Mouse (Mus musculus): ENCODE results near the gene Gm6169. TPM values are rescaled to one million over a fixed set of nuclear protein-coding genes. Genes with fewer than 3 reads are reported as not detected.
"Not testable (repeated sequence)": the region's sequence is repeated elsewhere in the genome, so short reads cannot be mapped to it uniquely, and the experiment has no call there.

Gene Gm6169
- polyA plus RNA-seq (2011; ENCODE audit: insufficient read depth, insufficient read length, low read depth, missing spikeins): 165 and 181 TPM in 2 replicates

- no peaks in the 10 kb centered on the region for H3K27me3 ChIP-seq (ENCODE audit: control insufficient read depth, insufficient read depth, low read length, poor library complexity, severe bottlenecking)
- TF ChIP-seq POLR2A (IDR thresholded peaks at IDR 0.05; ENCODE audit: insufficient read depth, low read length): no peak
- TF ChIP-seq CTCF (IDR thresholded peaks at IDR 0.05; ENCODE audit: low read depth, low read length): peak; percentile 47
- TF ChIP-seq EP300 (IDR thresholded peaks at IDR 0.05; ENCODE audit: insufficient read depth, low read depth, low read length): no peak
- H3K4me1 ChIP-seq (ENCODE audit: control insufficient read depth, insufficient read depth, low read length): peaks cover 6% of the 10 kb centered on the region
- no peak within 1 kb of the TSS for H3K9ac ChIP-seq (ENCODE audit: low read depth, poor library complexity, severe bottlenecking)
- H3K9me3 ChIP-seq (replicated peaks; ENCODE audit: control insufficient read depth, insufficient read depth, low read length, poor library complexity, severe bottlenecking): no peaks in the 10 kb centered on the region
- no peak within 1 kb of the TSS for H3K27ac ChIP-seq (ENCODE audit: insufficient read depth, low read length)
- no peak within 1 kb of the TSS for H3K4me3 ChIP-seq (ENCODE audit: low read depth, low read length)
- peaks cover 24% of the 10 kb centered on the region for H3K36me3 ChIP-seq (ENCODE audit: control insufficient read depth, insufficient read depth, low read length, poor library complexity, severe bottlenecking)
Measured at GRCm38 (mm10) chr13:97099187-97099852, at the start of gene Gm6169. Gm6169 (minus strand) TSS chr13:97099237.

- H3K27ac ChIP-seq (ENCODE audit: insufficient read depth, low read length): no peak overlapping the region
- no peak overlapping the region for H3K4me3 ChIP-seq (ENCODE audit: low read depth, low read length)
- no peaks in the 10 kb centered on the region for H3K4me1 ChIP-seq (ENCODE audit: control insufficient read depth, insufficient read depth, low read length)
- H3K27me3 ChIP-seq (ENCODE audit: control insufficient read depth, insufficient read depth, low read length, poor library complexity, severe bottlenecking): no peaks in the 10 kb centered on the region
- TF ChIP-seq EP300 (IDR thresholded peaks at IDR 0.05; ENCODE audit: insufficient read depth, low read depth, low read length) (no peak), POLR2A (IDR thresholded peaks at IDR 0.05; ENCODE audit: insufficient read depth, low read length) (no peak), CTCF (IDR thresholded peaks at IDR 0.05; ENCODE audit: low read depth, low read length) (no peak)
- no peaks in the 10 kb centered on the region for H3K9me3 ChIP-seq (replicated peaks; ENCODE audit: control insufficient read depth, insufficient read depth, low read length, poor library complexity, severe bottlenecking)
- peaks cover 32% of the 10 kb centered on the region for H3K36me3 ChIP-seq (ENCODE audit: control insufficient read depth, insufficient read depth, low read length, poor library complexity, severe bottlenecking)
- H3K9ac ChIP-seq (ENCODE audit: low read depth, poor library complexity, severe bottlenecking): no peak overlapping the region
Measured at GRCm38 (mm10) chr13:97145834-97146233, 46.8 kb upstream of the Gm6169 start.

- TF ChIP-seq EP300 (IDR thresholded peaks at IDR 0.05; ENCODE audit: insufficient read depth, low read depth, low read length) (no peak), POLR2A (IDR thresholded peaks at IDR 0.05; ENCODE audit: insufficient read depth, low read length) (no peak), CTCF (IDR thresholded peaks at IDR 0.05; ENCODE audit: low read depth, low read length) (no peak)
- H3K9ac ChIP-seq (ENCODE audit: low read depth, poor library complexity, severe bottlenecking): no peak overlapping the region
- no peaks in the 10 kb centered on the region for H3K4me1 ChIP-seq (ENCODE audit: control insufficient read depth, insufficient read depth, low read length)
- no peak overlapping the region for H3K27ac ChIP-seq (ENCODE audit: insufficient read depth, low read length)
- peaks cover 21% of the 10 kb centered on the region for H3K36me3 ChIP-seq (ENCODE audit: control insufficient read depth, insufficient read depth, low read length, poor library complexity, severe bottlenecking)
- H3K27me3 ChIP-seq (ENCODE audit: control insufficient read depth, insufficient read depth, low read length, poor library complexity, severe bottlenecking): no peaks in the 10 kb centered on the region
- H3K4me3 ChIP-seq (ENCODE audit: low read depth, low read length): no peak overlapping the region
- H3K9me3 ChIP-seq (replicated peaks; ENCODE audit: control insufficient read depth, insufficient read depth, low read length, poor library complexity, severe bottlenecking): no peaks in the 10 kb centered on the region
Measured at GRCm38 (mm10) chr13:97142321-97142720, 43.3 kb upstream of the Gm6169 start.

- Histone ChIP-seq H3K9ac (ENCODE audit: low read depth, poor library complexity, severe bottlenecking) (peak overlapping the region; percentile 77), H3K4me3 (ENCODE audit: low read depth, low read length) (peak overlapping the region; percentile 92), H3K36me3 (ENCODE audit: control insufficient read depth, insufficient read depth, low read length, poor library complexity, severe bottlenecking) (peaks cover 15% of the 10 kb centered on the region)
- not testable (repeated sequence) for H3K27ac ChIP-seq (ENCODE audit: insufficient read depth, low read length); H3K27me3 ChIP-seq (ENCODE audit: control insufficient read depth, insufficient read depth, low read length, poor library complexity, severe bottlenecking); H3K9me3 ChIP-seq (replicated peaks; ENCODE audit: control insufficient read depth, insufficient read depth, low read length, poor library complexity, severe bottlenecking); H3K4me1 ChIP-seq (ENCODE audit: control insufficient read depth, insufficient read depth, low read length)
Measured at GRCm38 (mm10) chr13:97138404-97138931, 39.4 kb upstream of the Gm6169 start.

GRCm38 (mm10) chr13:97137466-97138400 is 38.7 kb upstream of the Gm6169 start, which contains the start of the genes Gfm2 and Nsa2:
Gfm2 (plus strand) TSS chr13:97137937.
Nsa2 (minus strand) TSS chr13:97137937.
- Histone ChIP-seq H3K9me3 (replicated peaks; ENCODE audit: control insufficient read depth, insufficient read depth, low read length, poor library complexity, severe bottlenecking) (no peaks in the 10 kb centered on the region), H3K9ac (ENCODE audit: low read depth, poor library complexity, severe bottlenecking) (peak within 1 kb of the TSS; percentile 77), H3K27me3 (ENCODE audit: control insufficient read depth, insufficient read depth, low read length, poor library complexity, severe bottlenecking) (no peaks in the 10 kb centered on the region), H3K36me3 (ENCODE audit: control insufficient read depth, insufficient read depth, low read length, poor library complexity, severe bottlenecking) (peaks cover 17% of the 10 kb centered on the region), H3K4me3 (ENCODE audit: low read depth, low read length) (peak within 1 kb of the TSS; percentile 92), H3K27ac (ENCODE audit: insufficient read depth, low read length) (0 out of 2 replicates have a peak within 1 kb of the TSS, but pooled peaks have one; percentile 14), H3K4me1 (ENCODE audit: control insufficient read depth, insufficient read depth, low read length) (no peaks in the 10 kb centered on the region)
- TF ChIP-seq POLR2A (IDR thresholded peaks at IDR 0.05; ENCODE audit: insufficient read depth, low read length) (peak; percentile 49), CTCF (IDR thresholded peaks at IDR 0.05; ENCODE audit: low read depth, low read length) (no peak)

- not testable (repeated sequence) for H3K4me1 ChIP-seq (ENCODE audit: control insufficient read depth, insufficient read depth, low read length); H3K27me3 ChIP-seq (ENCODE audit: control insufficient read depth, insufficient read depth, low read length, poor library complexity, severe bottlenecking); H3K4me3 ChIP-seq (ENCODE audit: low read depth, low read length); H3K9ac ChIP-seq (ENCODE audit: low read depth, poor library complexity, severe bottlenecking); H3K27ac ChIP-seq (ENCODE audit: insufficient read depth, low read length); H3K9me3 ChIP-seq (replicated peaks; ENCODE audit: control insufficient read depth, insufficient read depth, low read length, poor library complexity, severe bottlenecking)
- peaks cover 39% of the 10 kb centered on the region for H3K36me3 ChIP-seq (ENCODE audit: control insufficient read depth, insufficient read depth, low read length, poor library complexity, severe bottlenecking)
Measured at GRCm38 (mm10) chr13:97130413-97130812, 31.4 kb upstream of the Gm6169 start.

GRCm38 (mm10) chr13:97129654-97130053 is 30.6 kb upstream of the Gm6169 start:
- not testable (repeated sequence) for H3K4me3 ChIP-seq (ENCODE audit: low read depth, low read length); H3K9me3 ChIP-seq (replicated peaks; ENCODE audit: control insufficient read depth, insufficient read depth, low read length, poor library complexity, severe bottlenecking); H3K27me3 ChIP-seq (ENCODE audit: control insufficient read depth, insufficient read depth, low read length, poor library complexity, severe bottlenecking); H3K9ac ChIP-seq (ENCODE audit: low read depth, poor library complexity, severe bottlenecking); H3K27ac ChIP-seq (ENCODE audit: insufficient read depth, low read length); H3K4me1 ChIP-seq (ENCODE audit: control insufficient read depth, insufficient read depth, low read length)
- H3K36me3 ChIP-seq (ENCODE audit: control insufficient read depth, insufficient read depth, low read length, poor library complexity, severe bottlenecking): peaks cover 40% of the 10 kb centered on the region

Data from ES-Bruce4 (cell line).